Mouse (Mus musculus): ENCODE measurements at regions not wholly inside any gene's neighbourhood (a gene's known extent, or its start where the extent isn't known, plus 50 kb on each side); places are given as distances from the start of the nearest gene placed in this dataset.

- WGBS: 86% methylated on average over 1 of the region's 1 CpGs
- no peak overlapping the region for H3K4me3 ChIP-seq (ENCODE audit: control insufficient read depth in 1 of 2, insufficient read depth in 1 of 2, low read depth in 1 of 2, low read length in 2 of 2)
- no peaks in the 10 kb centered on the region for H3K36me3 ChIP-seq (ENCODE audit: control insufficient read depth, insufficient read depth, low read length)
- no peaks in the 10 kb centered on the region for H3K4me1 ChIP-seq (ENCODE audit: control insufficient read depth in 2 of 2, insufficient read depth in 2 of 2, low read length in 2 of 2)
- no peak overlapping the region for H3K4me2 ChIP-seq (ENCODE audit: low read length)
- H3K9me3 ChIP-seq (ENCODE audit: control insufficient read depth, low read length): no peaks in the 10 kb centered on the region
- no peaks in the 10 kb centered on the region for H3K27me3 ChIP-seq (ENCODE audit: control insufficient read depth, insufficient read depth, low read length)
- no peak overlapping the region for H3K27ac ChIP-seq (replicated peaks in 1 of 2; ENCODE audit: control insufficient read depth in 1 of 2, insufficient read depth in 1 of 2, low read depth in 2 of 2, low read length in 2 of 2)
- no peak overlapping the region for H3K9ac ChIP-seq (ENCODE audit: low read length)
- ATAC-seq (ENCODE audit: insufficient number of reproducible peaks, insufficient read depth, low FRiP score, low read depth): no peak
These were observed 198.4 kb downstream of the Lyplal1 start for GRCm38 (mm10) chr1:185918663-185919062.

- 71% methylated on average over 2 of the region's 2 CpGs for WGBS
- no peak for ATAC-seq (ENCODE audit: insufficient number of reproducible peaks, insufficient read depth, low FRiP score, low read depth)
These were observed 193.4 kb downstream of the Lyplal1 start for GRCm38 (mm10) chr1:185923723-185924122.

GRCm38 (mm10) chr1:185929000-185929399 is 188.1 kb downstream of the Lyplal1 start:
- Histone ChIP-seq H3K9me3 (ENCODE audit: control insufficient read depth, low read length) (peaks cover 4% of the 10 kb centered on the region; the same call in 1 of the 2 replicates), H3K36me3 (ENCODE audit: control insufficient read depth, insufficient read depth, low read length) (no peaks in the 10 kb centered on the region), H3K27ac (replicated peaks in 1 of 2; ENCODE audit: control insufficient read depth in 1 of 2, insufficient read depth in 1 of 2, low read depth in 2 of 2, low read length in 2 of 2) (no peak overlapping the region), H3K9ac (ENCODE audit: low read length) (no peak overlapping the region), H3K4me1 (ENCODE audit: control insufficient read depth in 2 of 2, insufficient read depth in 2 of 2, low read length in 2 of 2) (peaks cover 2 to 5% of the 10 kb centered on the region in 2 experiments; a peak in 1 of 4 replicates), H3K4me2 (ENCODE audit: low read length) (no peak overlapping the region), H3K27me3 (ENCODE audit: control insufficient read depth, insufficient read depth, low read length) (no peaks in the 10 kb centered on the region), H3K4me3 (ENCODE audit: control insufficient read depth in 1 of 2, insufficient read depth in 1 of 2, low read depth in 1 of 2, low read length in 2 of 2) (no peak overlapping the region)
- WGBS: 24% methylated on average over 2 of the region's 2 CpGs
- no peak for ATAC-seq (ENCODE audit: insufficient number of reproducible peaks, insufficient read depth, low FRiP score, low read depth)

More at GRCm38 (mm10) chr1:185923723-185924122, 193.4 kb downstream of the Lyplal1 start:
- Histone ChIP-seq H3K9ac (ENCODE audit: low read length) (no peak overlapping the region), H3K4me2 (ENCODE audit: low read length) (no peak overlapping the region), H3K27me3 (ENCODE audit: control insufficient read depth, insufficient read depth, low read length) (no peaks in the 10 kb centered on the region), H3K4me1 (ENCODE audit: control insufficient read depth in 2 of 2, insufficient read depth in 2 of 2, low read length in 2 of 2) (0 out of 4 replicates have a peak, but pooled peaks cover 0 to under 1% of the 10 kb centered on the region in 2 experiments), H3K9me3 (ENCODE audit: control insufficient read depth, low read length) (peaks cover 4% of the 10 kb centered on the region; the same call in 1 of the 2 replicates), H3K36me3 (ENCODE audit: control insufficient read depth, insufficient read depth, low read length) (no peaks in the 10 kb centered on the region), H3K4me3 (ENCODE audit: control insufficient read depth in 1 of 2, insufficient read depth in 1 of 2, low read depth in 1 of 2, low read length in 2 of 2) (no peak overlapping the region), H3K27ac (replicated peaks in 1 of 2; ENCODE audit: control insufficient read depth in 1 of 2, insufficient read depth in 1 of 2, low read depth in 2 of 2, low read length in 2 of 2) (no peak overlapping the region)

- H3K9ac ChIP-seq (ENCODE audit: low read length): no peak overlapping the region
- H3K4me3 ChIP-seq (ENCODE audit: control insufficient read depth in 1 of 2, insufficient read depth in 1 of 2, low read depth in 1 of 2, low read length in 2 of 2): no peak overlapping the region
- H3K27me3 ChIP-seq (ENCODE audit: control insufficient read depth, insufficient read depth, low read length): no peaks in the 10 kb centered on the region
- no peak overlapping the region for H3K27ac ChIP-seq (replicated peaks in 1 of 2; ENCODE audit: control insufficient read depth in 1 of 2, insufficient read depth in 1 of 2, low read depth in 2 of 2, low read length in 2 of 2)
- peaks cover 4% of the 10 kb centered on the region; the same call in 1 of the 2 replicates for H3K9me3 ChIP-seq (ENCODE audit: control insufficient read depth, low read length)
- ATAC-seq (ENCODE audit: insufficient number of reproducible peaks, insufficient read depth, low FRiP score, low read depth): no peak
- no peak overlapping the region for H3K4me2 ChIP-seq (ENCODE audit: low read length)
- WGBS: 55% methylated on average over 5 of the region's 5 CpGs
- H3K4me1 ChIP-seq (ENCODE audit: control insufficient read depth in 2 of 2, insufficient read depth in 2 of 2, low read length in 2 of 2): peaks cover 2 to 5% of the 10 kb centered on the region in 2 experiments; a peak in 1 of 4 replicates
- no peaks in the 10 kb centered on the region for H3K36me3 ChIP-seq (ENCODE audit: control insufficient read depth, insufficient read depth, low read length)
These were observed 187.3 kb downstream of the Lyplal1 start for GRCm38 (mm10) chr1:185929761-185930160.

- peaks cover 2 to 5% of the 10 kb centered on the region in 2 experiments; a peak in 1 of 4 replicates for H3K4me1 ChIP-seq (ENCODE audit: control insufficient read depth in 2 of 2, insufficient read depth in 2 of 2, low read length in 2 of 2)
- no peaks in the 10 kb centered on the region for H3K9me3 ChIP-seq (ENCODE audit: control insufficient read depth, low read length)
- no peaks in the 10 kb centered on the region for H3K27me3 ChIP-seq (ENCODE audit: control insufficient read depth, insufficient read depth, low read length)
- no peak for ATAC-seq (ENCODE audit: insufficient number of reproducible peaks, insufficient read depth, low FRiP score, low read depth)
- H3K9ac ChIP-seq (ENCODE audit: low read length): no peak overlapping the region
- no peak overlapping the region for H3K4me2 ChIP-seq (ENCODE audit: low read length)
- H3K36me3 ChIP-seq (ENCODE audit: control insufficient read depth, insufficient read depth, low read length): no peaks in the 10 kb centered on the region
- WGBS: 78% methylated on average over 3 of the region's 3 CpGs
- no peak overlapping the region for H3K27ac ChIP-seq (replicated peaks in 1 of 2; ENCODE audit: control insufficient read depth in 1 of 2, insufficient read depth in 1 of 2, low read depth in 2 of 2, low read length in 2 of 2)
- no peak overlapping the region for H3K4me3 ChIP-seq (ENCODE audit: control insufficient read depth in 1 of 2, insufficient read depth in 1 of 2, low read depth in 1 of 2, low read length in 2 of 2)
These were observed 183.5 kb downstream of the Lyplal1 start for GRCm38 (mm10) chr1:185933623-185934022.

GRCm38 (mm10) chr1:185937026-185937425 is 180.1 kb downstream of the Lyplal1 start:
- 0 out of 4 replicates have a peak, but pooled peaks cover 0 to 5% of the 10 kb centered on the region in 2 experiments for H3K4me1 ChIP-seq (ENCODE audit: control insufficient read depth in 2 of 2, insufficient read depth in 2 of 2, low read length in 2 of 2)
- H3K4me2 ChIP-seq (ENCODE audit: low read length): no peak overlapping the region
- no peaks in the 10 kb centered on the region for H3K9me3 ChIP-seq (ENCODE audit: control insufficient read depth, low read length)
- ATAC-seq (ENCODE audit: insufficient number of reproducible peaks, insufficient read depth, low FRiP score, low read depth): no peak
- no peak overlapping the region for H3K4me3 ChIP-seq (ENCODE audit: control insufficient read depth in 1 of 2, insufficient read depth in 1 of 2, low read depth in 1 of 2, low read length in 2 of 2)
- no peak overlapping the region for H3K27ac ChIP-seq (replicated peaks in 1 of 2; ENCODE audit: control insufficient read depth in 1 of 2, insufficient read depth in 1 of 2, low read depth in 2 of 2, low read length in 2 of 2)
- no peaks in the 10 kb centered on the region for H3K27me3 ChIP-seq (ENCODE audit: control insufficient read depth, insufficient read depth, low read length)
- no peaks in the 10 kb centered on the region for H3K36me3 ChIP-seq (ENCODE audit: control insufficient read depth, insufficient read depth, low read length)
- no peak overlapping the region for H3K9ac ChIP-seq (ENCODE audit: low read length)

GRCm38 (mm10) chr1:185939914-185940313 is 177.2 kb downstream of the Lyplal1 start:
- Histone ChIP-seq H3K9me3 (ENCODE audit: control insufficient read depth, low read length) (no peaks in the 10 kb centered on the region), H3K27me3 (ENCODE audit: control insufficient read depth, insufficient read depth, low read length) (no peaks in the 10 kb centered on the region), H3K27ac (replicated peaks in 1 of 2; ENCODE audit: control insufficient read depth in 1 of 2, insufficient read depth in 1 of 2, low read depth in 2 of 2, low read length in 2 of 2) (no peak overlapping the region), H3K4me3 (ENCODE audit: control insufficient read depth in 1 of 2, insufficient read depth in 1 of 2, low read depth in 1 of 2, low read length in 2 of 2) (no peak overlapping the region), H3K4me2 (ENCODE audit: low read length) (no peak overlapping the region), H3K9ac (ENCODE audit: low read length) (no peak overlapping the region), H3K36me3 (ENCODE audit: control insufficient read depth, insufficient read depth, low read length) (no peaks in the 10 kb centered on the region), H3K4me1 (ENCODE audit: control insufficient read depth in 2 of 2, insufficient read depth in 2 of 2, low read length in 2 of 2) (0 out of 4 replicates have a peak, but pooled peaks cover 0 to 5% of the 10 kb centered on the region in 2 experiments)
- no peak for ATAC-seq (ENCODE audit: insufficient number of reproducible peaks, insufficient read depth, low FRiP score, low read depth)
- WGBS: 31% methylated on average over 3 of the region's 3 CpGs

- H3K36me3 ChIP-seq (ENCODE audit: control insufficient read depth, insufficient read depth, low read length): no peaks in the 10 kb centered on the region
- H3K9me3 ChIP-seq (ENCODE audit: control insufficient read depth, low read length): no peaks in the 10 kb centered on the region
- 0 out of 4 replicates have a peak, but pooled peaks cover 0 to 5% of the 10 kb centered on the region in 2 experiments for H3K4me1 ChIP-seq (ENCODE audit: control insufficient read depth in 2 of 2, insufficient read depth in 2 of 2, low read length in 2 of 2)
- 69% methylated on average over 1 of the region's 1 CpGs for WGBS
- ATAC-seq (ENCODE audit: insufficient number of reproducible peaks, insufficient read depth, low FRiP score, low read depth): no peak
- no peak overlapping the region for H3K27ac ChIP-seq (replicated peaks in 1 of 2; ENCODE audit: control insufficient read depth in 1 of 2, insufficient read depth in 1 of 2, low read depth in 2 of 2, low read length in 2 of 2)
- no peak overlapping the region for H3K4me3 ChIP-seq (ENCODE audit: control insufficient read depth in 1 of 2, insufficient read depth in 1 of 2, low read depth in 1 of 2, low read length in 2 of 2)
- H3K4me2 ChIP-seq (ENCODE audit: low read length): no peak overlapping the region
- no peaks in the 10 kb centered on the region for H3K27me3 ChIP-seq (ENCODE audit: control insufficient read depth, insufficient read depth, low read length)
- no peak overlapping the region for H3K9ac ChIP-seq (ENCODE audit: low read length)
These were observed 176.6 kb downstream of the Lyplal1 start for GRCm38 (mm10) chr1:185940511-185940910.
